Mouse (Mus musculus) heart, embryonic 12.5 days (tissue): ENCODE results near the gene Nup153. TPM values are rescaled to one million over a fixed set of nuclear protein-coding genes. Genes with fewer than 3 reads are reported as not detected.

Experiments used
- ATAC-seq: fragments of 200-750 bp; cut with Nextera tagmentation; 2 replicates; pipeline ENCODE4 v1.8.0; 2017; ENCODE audit warnings: moderate TSS enrichment, moderate library complexity; ENCODE audit not compliant: insufficient number of reproducible peaks, low FRiP score
- H3K27ac ChIP-seq: fragments of 300-500 bp; sonication (generic); 2 replicates; pipeline ENCODE4 v1.5.1; 2016; ENCODE audit warnings: mild to moderate bottlenecking, moderate library complexity; ENCODE audit not compliant: poor library complexity, severe bottlenecking
- H3K27me3 ChIP-seq: fragments of 300-500 bp; sonication (generic); replicated peaks from 2 replicates; pipeline ENCODE4 v1.6.1; 2016; ENCODE audit warnings: mild to moderate bottlenecking, moderate library complexity
- H3K36me3 ChIP-seq: fragments of 300-500 bp; sonication (generic); 2 replicates; pipeline ENCODE4 v1.6.1; 2016; ENCODE audit warnings: mild to moderate bottlenecking, moderate library complexity
- H3K4me1 ChIP-seq: fragments of 300-500 bp; sonication (generic); replicated peaks from 2 replicates; pipeline ENCODE4 v1.6.1; 2016; ENCODE audit warnings: mild to moderate bottlenecking
- H3K4me2 ChIP-seq: fragments of 300-500 bp; sonication (generic); 2 replicates; pipeline ENCODE4 v1.6.1; 2016; ENCODE audit warnings: mild to moderate bottlenecking, moderate library complexity
- H3K4me3 ChIP-seq: fragments of 300-500 bp; sonication (generic); 2 replicates; pipeline ENCODE4 v1.5.1; 2016; ENCODE audit warnings: mild to moderate bottlenecking
- H3K9ac ChIP-seq: fragments of 300-500 bp; sonication (generic); 2 replicates; pipeline ENCODE4 v1.6.1; 2016; ENCODE audit warnings: mild to moderate bottlenecking, moderate library complexity
- H3K9me3 ChIP-seq: fragments of 300-500 bp; sonication (generic); replicated peaks from 2 replicates; pipeline ENCODE4 v1.6.1; 2016; ENCODE audit warnings: mild to moderate bottlenecking, moderate library complexity
- WGBS: fragments of 180-500 bp; shearing (Covaris S2); methylation state at CpG from one replicate; pipeline ENCODE4 v1.1.7; 2016; 5-methylcytosine and 5-hydroxymethylcytosine counted together
- polyA plus RNA-seq: library from polyadenylated mRNA; unstranded; fragments of >200 nt; fragmentation: Nextera tagmentation; extraction: Ambion mirVana; gene quantifications from 2 replicates; pipeline ENCODE4 v1.2.1, GENCODE M21; 2016

Nup153 gene
- polyA plus RNA-seq, 1 experiment from 2014 or later: 26.6 TPM

GRCm38 (mm10) chr13:46669620-46670271 lies 58.0 kb downstream of the Nup153 start:
- Histone ChIP-seq H3K9ac (peak overlapping the region; percentile 99), H3K27ac (peak overlapping the region; percentile 87), H3K4me2 (peak overlapping the region; percentile 89), H3K9me3 (no peaks in the 10 kb centered on the region), H3K36me3 (peaks cover 32% of the 10 kb centered on the region), H3K4me3 (peak overlapping the region; percentile 99), H3K27me3 (no peaks in the 10 kb centered on the region), H3K4me1 (peaks cover 18% of the 10 kb centered on the region)
- 1% methylated on average over 93 of the region's 96 CpGs for WGBS
- peak; percentile 69 for ATAC-seq

- WGBS: under 1% methylated on average over 46 of the region's 46 CpGs
- peak; percentile 95 for ATAC-seq
- Histone ChIP-seq H3K27ac (peak within 1 kb of the TSS; percentile 87), H3K9ac (peak within 1 kb of the TSS; percentile 99), H3K4me1 (peaks cover 18% of the 10 kb centered on the region), H3K4me3 (peak within 1 kb of the TSS; percentile 99), H3K4me2 (peak within 1 kb of the TSS; percentile 89), H3K36me3 (peaks cover 27% of the 10 kb centered on the region), H3K27me3 (no peaks in the 10 kb centered on the region), H3K9me3 (no peaks in the 10 kb centered on the region)
These were observed 58.6 kb downstream of the Nup153 start, which contains the start of gene Fam8a1 for GRCm38 (mm10) chr13:46669048-46669619. Fam8a1 (plus strand) TSS chr13:46669522.

- ATAC-seq: no peak
- Histone ChIP-seq H3K4me3 (no peak overlapping the region), H3K9me3 (no peaks in the 10 kb centered on the region), H3K27me3 (no peaks in the 10 kb centered on the region), H3K4me2 (no peak overlapping the region), H3K9ac (no peak overlapping the region), H3K4me1 (peaks cover 10% of the 10 kb centered on the region; the same call in 1 of the 2 replicates), H3K27ac (no peak overlapping the region), H3K36me3 (no peaks in the 10 kb centered on the region)
- WGBS: 51% methylated on average over 4 of the region's 4 CpGs
These were observed 64.2 kb downstream of the Nup153 start for GRCm38 (mm10) chr13:46663461-46663964.

- no peaks in the 10 kb centered on the region for H3K36me3 ChIP-seq
- H3K4me3 ChIP-seq: no peak overlapping the region
- no peak overlapping the region for H3K4me2 ChIP-seq
- H3K9ac ChIP-seq: no peak overlapping the region
- H3K27ac ChIP-seq: no peak overlapping the region
- H3K4me1 ChIP-seq: peaks cover 8% of the 10 kb centered on the region; the same call in 1 of the 2 replicates
- no peaks in the 10 kb centered on the region for H3K9me3 ChIP-seq
- ATAC-seq: no peak
- WGBS: 87% methylated on average over 5 of the region's 5 CpGs
- no peaks in the 10 kb centered on the region for H3K27me3 ChIP-seq
These were observed 68.5 kb downstream of the Nup153 start for GRCm38 (mm10) chr13:46659211-46659610.

GRCm38 (mm10) chr13:46654566-46654965 lies 73.2 kb downstream of the Nup153 start:
- Histone ChIP-seq H3K9me3 (0 out of 2 replicates have a peak, but pooled peaks cover 6% of the 10 kb centered on the region), H3K4me3 (no peak overlapping the region), H3K27ac (no peak overlapping the region), H3K4me2 (no peak overlapping the region), H3K9ac (no peak overlapping the region), H3K27me3 (no peaks in the 10 kb centered on the region), H3K4me1 (no peaks in the 10 kb centered on the region), H3K36me3 (peaks cover 13% of the 10 kb centered on the region)
- no peak for ATAC-seq
- WGBS: 82% methylated on average over 5 of the region's 5 CpGs

GRCm38 (mm10) chr13:46653671-46654070 lies 74.1 kb downstream of the Nup153 start:
- H3K27me3 ChIP-seq: no peaks in the 10 kb centered on the region
- H3K9me3 ChIP-seq: 0 out of 2 replicates have a peak, but pooled peaks cover 6% of the 10 kb centered on the region
- H3K36me3 ChIP-seq: peaks cover 20% of the 10 kb centered on the region
- no peak overlapping the region for H3K4me3 ChIP-seq
- no peak for ATAC-seq
- H3K4me1 ChIP-seq: no peaks in the 10 kb centered on the region
- no peak overlapping the region for H3K27ac ChIP-seq
- WGBS: 88% methylated on average over 4 of the region's 4 CpGs
- no peak overlapping the region for H3K4me2 ChIP-seq
- no peak overlapping the region for H3K9ac ChIP-seq

- Histone ChIP-seq H3K36me3 (peaks cover 28% of the 10 kb centered on the region), H3K27me3 (no peaks in the 10 kb centered on the region), H3K4me2 (no peak overlapping the region), H3K9me3 (0 out of 2 replicates have a peak, but pooled peaks cover 6% of the 10 kb centered on the region), H3K27ac (no peak overlapping the region), H3K9ac (no peak overlapping the region), H3K4me1 (no peaks in the 10 kb centered on the region), H3K4me3 (no peak overlapping the region)
- WGBS: 89% methylated on average over 7 of the region's 7 CpGs
- no peak for ATAC-seq
These were observed 75.1 kb downstream of the Nup153 start for GRCm38 (mm10) chr13:46652671-46653070.

GRCm38 (mm10) chr13:46651853-46652252 lies 75.9 kb downstream of the Nup153 start:
- no peak for ATAC-seq
- WGBS: 78% methylated on average over 7 of the region's 7 CpGs
- Histone ChIP-seq H3K27ac (no peak overlapping the region), H3K9ac (no peak overlapping the region), H3K4me2 (no peak overlapping the region), H3K36me3 (peaks cover 34% of the 10 kb centered on the region), H3K27me3 (no peaks in the 10 kb centered on the region), H3K9me3 (0 out of 2 replicates have a peak, but pooled peaks cover 6% of the 10 kb centered on the region), H3K4me3 (no peak overlapping the region), H3K4me1 (no peaks in the 10 kb centered on the region)

GRCm38 (mm10) chr13:46645476-46645875 lies 82.3 kb downstream of the Nup153 start:
- H3K4me1 ChIP-seq: no peaks in the 10 kb centered on the region; the same call in 1 of the 2 replicates
- H3K36me3 ChIP-seq: peaks cover 58% of the 10 kb centered on the region
- 90% methylated on average over 6 of the region's 6 CpGs for WGBS

GRCm38 (mm10) chr13:46644175-46644574 lies 83.6 kb downstream of the Nup153 start:
- Histone ChIP-seq H3K4me2 (no peak overlapping the region), H3K9me3 (peaks cover 6% of the 10 kb centered on the region; the same call in 1 of the 2 replicates), H3K36me3 (peaks cover 61% of the 10 kb centered on the region), H3K4me3 (no peak overlapping the region), H3K27ac (no peak overlapping the region), H3K9ac (no peak overlapping the region), H3K4me1 (no peaks in the 10 kb centered on the region; the same call in 1 of the 2 replicates), H3K27me3 (no peaks in the 10 kb centered on the region)
- ATAC-seq: no peak
- 83% methylated on average over 6 of the region's 6 CpGs for WGBS

More at GRCm38 (mm10) chr13:46645476-46645875, 82.3 kb downstream of the Nup153 start:
- no peak overlapping the region for H3K27ac ChIP-seq
- no peak overlapping the region for H3K4me3 ChIP-seq
- H3K9me3 ChIP-seq: peaks cover 6% of the 10 kb centered on the region; the same call in 1 of the 2 replicates
- H3K4me2 ChIP-seq: no peak overlapping the region
- ATAC-seq: no peak
- no peaks in the 10 kb centered on the region for H3K27me3 ChIP-seq
- no peak overlapping the region for H3K9ac ChIP-seq

- Histone ChIP-seq H3K36me3 (peaks cover 63% of the 10 kb centered on the region), H3K4me3 (no peak overlapping the region)
- 82% methylated on average over 4 of the region's 4 CpGs for WGBS
These were observed 85.4 kb downstream of the Nup153 start for GRCm38 (mm10) chr13:46642318-46642717.

More at GRCm38 (mm10) chr13:46642318-46642717, 85.4 kb downstream of the Nup153 start:
- ATAC-seq: no peak
- Histone ChIP-seq H3K4me1 (no peaks in the 10 kb centered on the region; the same call in 1 of the 2 replicates), H3K9me3 (peaks cover 6% of the 10 kb centered on the region; the same call in 1 of the 2 replicates), H3K4me2 (no peak overlapping the region), H3K27ac (no peak overlapping the region), H3K27me3 (no peaks in the 10 kb centered on the region), H3K9ac (no peak overlapping the region)
